Mouse (Mus musculus): ENCODE data around the gene Aqr.
A peak's percentile ranks its signal among the peaks of the same experiment; 100 is the strongest.

Gene Aqr

GRCm38 (mm10) chr2:114135777-114136176, 51.0 kb downstream of the Aqr start:
- no peak for DNase-seq (ENCODE audit: low read depth, low spot score)

DNA sequence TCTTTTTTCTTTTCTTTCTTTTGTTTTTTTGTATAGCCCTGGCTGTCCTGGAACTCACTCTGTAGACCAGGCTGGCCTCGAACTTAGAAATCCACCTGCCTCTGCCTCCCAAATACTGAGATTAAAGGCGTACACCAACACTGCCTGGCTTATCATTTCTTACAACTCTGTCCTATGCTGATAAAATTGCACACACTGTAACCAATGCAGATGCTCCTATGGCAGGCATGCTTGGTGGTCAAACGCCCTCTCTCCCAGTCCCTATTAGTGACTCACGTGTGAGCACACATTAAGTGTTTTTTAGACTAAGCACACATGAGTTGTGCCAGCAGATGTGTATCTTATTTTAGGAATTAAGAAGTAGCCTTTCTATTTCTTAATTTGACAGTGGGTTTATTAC, 53.5 kb downstream of the Aqr start:
- no peak for DNase-seq (ENCODE audit: low read depth, low spot score)

GRCm38 (mm10) chr2:114130657-114131056, 56.2 kb downstream of the Aqr start:
- no peak for DNase-seq (ENCODE audit: low read depth, low spot score)

DNA sequence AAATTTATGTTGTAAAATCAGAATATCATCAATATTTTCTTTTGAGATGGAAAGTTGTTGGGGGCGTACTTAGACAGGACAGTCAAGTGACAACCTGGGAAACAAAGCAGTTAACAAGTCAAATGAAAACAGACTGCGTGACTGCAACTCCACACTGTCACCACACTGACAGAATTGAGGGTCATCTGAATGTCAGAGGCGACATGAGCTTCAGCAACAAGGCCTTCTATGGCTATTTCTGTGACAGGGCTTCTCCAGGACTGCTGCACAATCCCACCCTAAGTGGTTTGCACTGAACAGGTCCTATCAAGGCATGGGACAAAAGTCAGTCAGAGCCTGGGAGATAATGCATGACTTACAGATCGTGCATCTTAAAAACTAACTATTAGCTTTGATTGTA, 63.5 kb downstream of the Aqr start:
- no peak for DNase-seq (ENCODE audit: low read depth, low spot score)

DNA sequence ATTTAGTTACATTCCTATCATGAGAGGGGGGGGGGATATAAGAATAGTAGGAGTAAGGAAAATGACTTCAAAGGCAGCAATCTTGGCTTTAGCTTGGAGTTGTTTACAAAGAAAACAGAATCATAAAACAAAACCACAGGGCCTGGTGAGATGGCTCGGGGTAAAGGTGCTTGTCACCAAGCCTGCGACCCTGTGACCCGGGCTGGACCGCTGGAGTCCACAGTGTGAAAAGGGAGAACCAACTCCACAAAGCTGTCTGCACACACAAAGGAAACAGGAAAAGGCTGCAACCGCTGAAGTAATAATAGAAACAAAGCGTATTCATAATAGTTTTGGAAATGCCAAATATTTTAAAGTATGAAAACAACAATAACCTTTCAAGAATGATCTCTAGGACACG, 67.4 kb downstream of the Aqr start:
- no peak for DNase-seq (ENCODE audit: low read depth, low spot score)

DNA sequence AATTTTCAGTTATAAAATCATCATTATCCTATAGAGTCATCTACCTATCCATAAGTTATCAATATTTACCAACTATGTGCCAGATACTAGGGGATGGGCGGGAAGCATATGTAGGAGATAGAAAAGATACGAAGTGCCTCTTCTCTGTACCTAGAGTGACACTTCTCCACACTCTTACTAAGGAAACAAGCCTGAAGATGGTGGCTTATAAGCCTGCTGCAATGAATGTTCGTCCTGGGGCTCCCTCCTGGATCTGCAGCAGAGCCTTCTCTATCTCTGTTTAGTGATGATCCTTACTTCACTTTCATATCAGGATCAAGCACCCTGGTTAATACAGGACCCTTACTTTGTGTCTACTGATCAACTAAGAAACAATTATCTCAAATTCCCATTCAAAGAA, 69.2 kb downstream of the Aqr start:
- DNase-seq (ENCODE audit: low read depth, low spot score) = no peak

GRCm38 (mm10) chr2:114117235-114117634, 69.6 kb downstream of the Aqr start:
- DNase-seq (ENCODE audit: low read depth, low spot score) = no peak

DNA sequence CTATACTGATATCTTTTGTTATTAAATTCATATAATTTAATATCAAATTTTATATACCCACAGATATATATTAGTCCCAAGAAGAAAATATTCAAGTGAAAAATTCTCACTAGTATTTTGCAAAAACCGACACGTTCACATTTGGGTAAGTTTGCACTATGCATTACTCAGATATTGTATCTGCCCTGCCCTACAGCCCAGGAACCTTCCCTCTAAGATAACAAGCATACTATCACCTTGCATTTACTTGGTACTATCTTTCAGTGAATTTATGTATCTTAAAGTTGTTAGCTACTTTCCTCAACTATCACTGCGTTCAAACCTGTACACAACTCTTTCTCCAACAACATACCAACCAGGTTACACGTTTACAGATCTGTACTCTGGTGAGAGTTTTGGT, 71.3 kb downstream of the Aqr start:
- no peak for DNase-seq (ENCODE audit: low read depth, low spot score)

- no peak for DNase-seq (ENCODE audit: low read depth, low spot score)
Measured at GRCm38 (mm10) chr2:114107288-114108278, 79.2 kb downstream of the Aqr start.

DNA sequence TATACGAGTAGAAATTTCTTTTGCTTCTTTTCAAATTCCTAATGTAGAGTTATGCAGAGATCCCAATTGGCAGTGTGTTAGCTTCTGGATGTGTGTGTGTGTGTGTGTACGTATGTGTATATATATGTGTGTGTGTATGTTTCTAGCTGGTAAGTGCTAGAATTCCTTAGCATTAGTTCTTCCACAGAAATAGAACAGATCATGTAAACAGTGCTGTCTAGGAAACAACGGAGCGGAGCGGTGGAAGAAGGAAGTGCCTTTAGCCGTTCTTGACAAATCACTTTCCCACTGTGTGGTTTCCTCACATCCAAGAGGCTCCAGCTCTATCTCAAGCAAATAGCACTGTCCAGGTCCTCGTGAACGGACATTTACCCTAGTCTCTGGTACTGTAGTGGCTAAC, 80.4 kb downstream of the Aqr start:
- DNase-seq (ENCODE audit: low read depth, low spot score) = no peak

DNA sequence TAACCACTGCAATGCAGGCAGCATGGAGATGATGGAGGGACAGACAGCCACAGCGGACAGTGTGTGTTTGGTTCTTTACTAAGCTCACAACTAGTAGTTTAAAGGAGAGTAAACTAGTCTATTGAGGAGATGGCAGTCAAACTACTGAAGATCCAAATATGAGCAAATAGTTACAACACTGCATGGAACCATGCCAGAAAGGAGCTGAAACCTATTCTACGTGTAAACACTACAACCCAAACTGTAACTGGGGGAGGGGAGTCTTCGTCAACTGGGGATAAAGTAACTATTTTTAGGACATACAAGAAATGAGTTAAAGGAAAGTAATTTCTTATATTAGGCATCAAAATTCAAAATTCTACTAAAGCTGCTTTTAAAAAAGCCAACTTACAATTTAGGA, 84.4 kb downstream of the Aqr start:
- no peak for DNase-seq (ENCODE audit: low read depth, low spot score)

DNA sequence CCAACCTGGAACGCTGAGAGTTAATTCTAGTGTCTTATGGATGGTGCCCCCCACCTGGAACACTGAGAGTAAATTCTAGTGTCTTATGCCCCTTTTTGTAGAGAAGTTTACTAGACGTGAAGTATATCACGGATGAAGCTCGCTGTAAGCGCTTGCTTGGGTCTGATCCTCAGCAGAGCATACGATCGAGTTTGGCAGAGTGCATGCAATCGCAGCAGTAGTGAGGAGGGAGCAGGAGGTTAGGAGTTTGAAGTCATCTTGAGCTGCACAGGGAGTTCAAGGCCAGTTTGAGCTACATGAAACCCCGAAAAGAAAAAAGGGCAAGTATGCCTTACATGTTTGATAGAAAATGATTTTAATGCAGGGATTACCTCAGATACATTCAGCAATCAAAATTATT, 86.0 kb downstream of the Aqr start:
- no peak for DNase-seq (ENCODE audit: low read depth, low spot score)

GRCm38 (mm10) chr2:114099816-114100215, 87.0 kb downstream of the Aqr start:
- DNase-seq (ENCODE audit: low read depth, low spot score) = no peak

- peak; percentile 21 for DNase-seq (ENCODE audit: low read depth, low spot score)
Measured at GRCm38 (mm10) chr2:114099109-114099508, 87.7 kb downstream of the Aqr start.

GRCm38 (mm10) chr2:114097627-114098026, 89.2 kb downstream of the Aqr start:
- no peak for DNase-seq (ENCODE audit: low read depth, low spot score)

DNA sequence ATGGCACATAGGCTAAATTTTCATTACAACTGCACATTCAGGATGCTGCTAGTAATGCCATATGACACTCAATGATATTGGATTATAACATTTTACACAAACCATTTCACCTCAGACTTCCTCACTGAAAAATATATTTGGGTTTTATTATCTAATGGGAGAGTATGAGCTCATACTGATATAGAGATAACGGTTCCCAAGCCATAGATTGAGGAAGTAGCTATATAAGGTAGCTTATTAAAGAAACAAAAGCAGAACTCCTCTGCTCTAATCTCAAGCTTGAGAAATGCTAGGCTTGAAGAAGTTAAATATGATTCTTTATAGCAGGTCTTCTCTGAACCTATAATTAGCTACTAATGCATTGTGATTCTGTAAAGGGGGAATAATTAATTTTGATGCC, 90.3 kb downstream of the Aqr start:
- no peak for DNase-seq (ENCODE audit: low read depth, low spot score)

GRCm38 (mm10) chr2:114095348-114095747, 91.5 kb downstream of the Aqr start:
- no peak for DNase-seq (ENCODE audit: low read depth, low spot score)

GRCm38 (mm10) chr2:114094696-114095095, 92.1 kb downstream of the Aqr start:
- DNase-seq (ENCODE audit: low read depth, low spot score) = no peak

DNA sequence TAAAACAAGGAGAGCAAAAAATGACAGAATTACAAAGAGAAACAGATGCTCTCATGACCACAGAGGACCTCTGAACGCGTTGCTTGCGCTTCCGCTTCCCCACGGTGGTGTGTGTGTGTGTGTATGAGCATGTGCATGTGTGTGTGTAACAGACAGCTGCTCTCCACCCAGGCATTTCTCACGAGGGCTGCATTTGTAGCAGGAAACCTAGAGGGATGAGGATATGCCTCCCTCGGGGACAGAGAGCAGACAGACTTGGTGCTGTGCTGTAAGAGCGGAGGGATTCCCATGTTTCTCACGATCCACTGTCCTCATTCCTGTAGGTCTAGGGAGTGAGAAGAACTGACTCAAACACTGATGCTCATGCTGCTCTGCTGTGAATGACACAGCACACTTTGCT, 93.2 kb downstream of the Aqr start:
- no peak for DNase-seq (ENCODE audit: low read depth, low spot score)

DNA sequence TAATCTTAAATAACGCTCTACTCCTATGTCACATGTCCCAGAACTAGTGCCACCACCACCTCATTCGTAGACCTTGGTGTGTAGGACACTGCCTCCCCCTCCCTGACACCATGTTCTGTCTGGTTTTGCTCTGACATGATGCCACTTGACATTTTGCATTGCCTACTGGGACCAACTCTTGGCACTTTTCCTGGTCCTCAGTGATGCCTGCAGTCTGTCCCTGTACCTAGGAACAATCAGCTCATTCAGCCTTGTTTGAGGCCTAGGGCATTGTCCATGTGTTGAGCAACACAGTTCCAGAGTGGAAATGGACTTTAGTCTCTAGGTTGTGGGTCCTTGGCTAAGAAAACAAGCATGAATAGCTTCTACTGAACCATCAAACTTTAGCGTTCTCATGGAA, 97.0 kb downstream of the Aqr start:
- DNase-seq (ENCODE audit: low read depth, low spot score) = no peak

DNA sequence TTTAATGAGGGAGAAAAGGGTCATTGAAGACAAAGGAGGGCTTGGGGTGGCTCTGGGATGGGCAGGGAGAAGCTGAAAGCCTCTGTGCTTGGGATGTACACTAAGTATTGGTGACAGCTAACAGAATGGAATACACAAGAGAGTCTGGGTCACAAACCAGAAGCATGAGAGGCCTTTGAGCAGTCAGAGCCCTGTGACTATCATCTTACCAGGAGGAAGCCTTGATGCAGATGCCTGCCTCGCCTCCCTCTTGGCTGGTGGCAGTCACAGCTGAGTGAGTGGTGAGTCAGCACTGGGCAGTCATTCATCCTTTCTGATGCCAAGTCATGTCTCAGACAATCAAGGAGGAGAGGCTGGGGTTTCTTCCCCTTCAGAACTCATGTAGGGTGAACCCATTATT, 99.6 kb downstream of the Aqr start:
- no peak for DNase-seq (ENCODE audit: low read depth, low spot score)

DNA sequence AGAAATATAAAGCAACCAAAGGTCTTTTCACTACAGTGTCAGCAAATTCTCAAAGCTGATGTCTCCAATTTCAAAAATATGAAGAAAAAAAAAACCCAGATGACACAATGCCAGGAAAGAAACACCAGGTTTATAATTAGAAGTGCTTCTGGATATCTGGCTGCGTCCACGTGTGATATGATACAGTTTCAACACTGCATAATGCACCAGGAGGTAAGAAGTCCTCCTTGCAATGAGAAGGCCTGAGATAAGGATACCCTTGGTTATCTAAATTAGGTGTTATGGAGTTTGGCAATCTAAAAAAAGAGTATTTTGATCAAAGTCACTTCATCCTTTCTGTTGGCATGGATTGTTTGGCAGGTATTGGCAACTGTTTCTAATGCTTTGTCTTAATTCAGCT, 114.9 kb downstream of the Aqr start:
- DNase-seq (ENCODE audit: low read depth, low spot score) = no peak

GRCm38 (mm10) chr2:114066226-114066625, 120.6 kb downstream of the Aqr start:
- no peak for DNase-seq (ENCODE audit: low read depth, low spot score)

DNA sequence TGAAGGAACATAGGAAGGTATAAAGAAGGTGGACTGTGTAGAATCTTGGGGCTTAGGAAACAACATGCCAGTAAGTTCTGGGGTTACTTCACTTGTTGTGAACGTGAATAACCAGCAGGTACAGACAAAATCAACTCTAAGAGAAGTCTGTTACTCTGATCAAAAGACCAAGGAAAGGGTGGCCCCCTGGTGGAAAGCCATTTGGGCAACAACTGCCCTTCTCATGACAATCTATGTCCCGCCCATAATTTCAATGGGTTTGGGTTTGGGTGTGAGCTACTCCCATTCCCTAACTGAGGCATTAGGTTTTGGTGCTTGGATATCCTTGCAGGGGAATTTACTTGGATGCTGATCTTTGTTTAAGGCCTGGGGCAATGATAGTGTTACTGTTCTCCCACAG, 122.8 kb downstream of the Aqr start:
- peak; percentile 7 for DNase-seq (ENCODE audit: low read depth, low spot score)

All from CD4-positive helper T cell, adult 2 months (primary cell).